Mouse (Mus musculus) ES-E14 (cell line): ENCODE results near the gene Gm973. TPM values are rescaled to one million over a fixed set of nuclear protein-coding genes. Genes with fewer than 3 reads are reported as not detected.

Source experiments
- DNase-seq: peaks from one replicate; pipeline ENCODE4 v3.0.0-alpha.2; 2013; ENCODE audit warnings: low read depth, low spot score
- H3K27ac ChIP-seq: 2 replicates; pipeline ENCODE4 v1.5.1; 2012; ENCODE audit warnings: low read depth, mild to moderate bottlenecking, low read length, moderate library complexity, mixed read lengths; ENCODE audit not compliant: poor library complexity, insufficient read depth, severe bottlenecking
- H3K36me3 ChIP-seq: 2 replicates; pipeline ENCODE4 v1.6.1; 2012; ENCODE audit warnings: mild to moderate bottlenecking, low read length, moderate library complexity, mixed read lengths; ENCODE audit not compliant: control insufficient read depth, poor library complexity, insufficient read depth, severe bottlenecking
- H3K4me1 ChIP-seq, 2 experiments: fragments of 150-350 bp in 1 of 2; sonication (generic) in 1 of 2; 2 replicates each; pipeline ENCODE4 v1.6.1; 2012; ENCODE audit warnings: low read length in 2 of 2, mild to moderate bottlenecking in 1 of 2, mixed read lengths in 1 of 2; ENCODE audit not compliant: control insufficient read depth in 2 of 2, insufficient read depth in 2 of 2, poor library complexity in 1 of 2
- H3K4me3 ChIP-seq, 2 experiments: fragments of 150-350 bp in 1 of 2; sonication (generic) in 1 of 2; 2 replicates each; pipeline ENCODE4 v1.5.1; 2012; ENCODE audit warnings: low read length in 2 of 2, low read depth in 1 of 2, mild to moderate bottlenecking in 1 of 2, mixed read lengths in 1 of 2; ENCODE audit not compliant: insufficient read depth in 1 of 2, poor library complexity in 1 of 2, severe bottlenecking in 1 of 2
- H3K9ac ChIP-seq: 2 replicates; pipeline ENCODE4 v1.6.1; 2012; ENCODE audit warnings: low read depth, mild to moderate bottlenecking, low read length, mixed read lengths; ENCODE audit not compliant: poor library complexity, insufficient read depth, severe bottlenecking
- H3K9me3 ChIP-seq: fragments of 150-350 bp; sonication (generic); 2 replicates; pipeline ENCODE4 v1.6.1; 2012; ENCODE audit warnings: low read depth, mild to moderate bottlenecking, low read length; ENCODE audit not compliant: control insufficient read depth, insufficient read depth
- CHD2 ChIP-seq: IDR thresholded peaks from 2 replicates; pipeline ENCODE4 v1.6.1; 2014; ENCODE audit warnings: mild to moderate bottlenecking, low read depth, low read length, inconsistent platforms
- HCFC1 ChIP-seq: IDR thresholded peaks from 2 replicates; pipeline ENCODE4 v1.6.1; 2012; ENCODE audit warnings: low read length, inconsistent platforms, borderline replicate concordance; ENCODE audit not compliant: insufficient read depth
- MAFK ChIP-seq: IDR thresholded peaks from 2 replicates; pipeline ENCODE4 v1.6.1; 2014; ENCODE audit warnings: mild to moderate bottlenecking, low read depth, low read length, inconsistent platforms; ENCODE audit not compliant: insufficient read depth
- ZC3H11A ChIP-seq: IDR thresholded peaks from 2 replicates; pipeline ENCODE4 v1.6.1; 2012; ENCODE audit warnings: low read depth, mild to moderate bottlenecking, inconsistent platforms, low read length, borderline replicate concordance
- ZNF384 ChIP-seq: IDR thresholded peaks from 2 replicates; pipeline ENCODE4 v1.6.1; 2012; ENCODE audit warnings: low read depth, low read length, inconsistent platforms
- in situ Hi-C, 2 experiments: fragments of 600-800 bp; cut with MboI; formaldehyde crosslinking; loops; one replicate each; pipeline ENCODE4 v1.15.1; 2025; ENCODE audit warnings: low sequenced_read_pairs in 2 of 2, inconsistent platforms in 1 of 2; ENCODE audit not compliant: unreplicated experiment in 2 of 2
- total RNA-seq: library from RNA; depleted of rRNA; stranded (reverse); fragments of 300-350 nt; gene quantifications from 2 replicates; pipeline ENCODE4 v1.2.3, GENCODE M21; 2012

Gene Gm973
- total RNA-seq, 1 experiment = 5.8 TPM

- Histone ChIP-seq H3K9me3 (no peaks in the 10 kb centered on the region), H3K9ac (no peak overlapping the region), H3K36me3 (no peaks in the 10 kb centered on the region), H3K4me3 (no peak overlapping the region), H3K4me1 (peaks cover 2 to 3% of the 10 kb centered on the region in 2 experiments; a peak in 1 of 4 replicates), H3K27ac (no peak overlapping the region)
- no peak for DNase-seq
- TF ChIP-seq ZC3H11A (no peak), ZNF384 (no peak), CHD2 (no peak), MAFK (no peak), HCFC1 (no peak)
- in situ Hi-C loops = no loop called here
Observed at GRCm38 (mm10) chr1:59571502-59571901, 55.4 kb downstream of the Gm973 start.

- in situ Hi-C loops = no loop called here
- DNase-seq = no peak
- no peaks in the 10 kb centered on the region for H3K36me3 ChIP-seq
- H3K4me1 ChIP-seq = peaks cover 2 to 3% of the 10 kb centered on the region in 2 experiments; a peak in 1 of 4 replicates
- TF ChIP-seq ZC3H11A = no peak
- TF ChIP-seq CHD2 = no peak
- TF ChIP-seq MAFK = no peak
- no peak for TF ChIP-seq ZNF384
- TF ChIP-seq HCFC1 = no peak
- no peak overlapping the region for H3K9ac ChIP-seq
- H3K4me3 ChIP-seq = no peak overlapping the region
- H3K27ac ChIP-seq = no peak overlapping the region
- H3K9me3 ChIP-seq = no peaks in the 10 kb centered on the region
Observed at GRCm38 (mm10) chr1:59573843-59574242, 57.8 kb downstream of the Gm973 start.

- Histone ChIP-seq H3K4me3 (no peak overlapping the region), H3K4me1 (peaks cover 2 to 4% of the 10 kb centered on the region in 2 experiments; a peak in 1 of 4 replicates), H3K9me3 (no peaks in the 10 kb centered on the region), H3K9ac (no peak overlapping the region), H3K36me3 (no peaks in the 10 kb centered on the region), H3K27ac (no peak overlapping the region)
- in situ Hi-C loops = no loop called here
- TF ChIP-seq HCFC1 = no peak
- TF ChIP-seq ZNF384 = no peak
- TF ChIP-seq ZC3H11A = no peak
- TF ChIP-seq CHD2 = no peak
- no peak for TF ChIP-seq MAFK
- DNase-seq = no peak
Observed at GRCm38 (mm10) chr1:59574262-59575187, 58.5 kb downstream of the Gm973 start.

- no peak for TF ChIP-seq HCFC1
- DNase-seq = no peak
- Histone ChIP-seq H3K9ac (no peak overlapping the region), H3K4me1 (peaks cover 2 to 11% of the 10 kb centered on the region in 2 experiments; a peak in 2 of 4 replicates), H3K27ac (no peak overlapping the region), H3K9me3 (no peaks in the 10 kb centered on the region), H3K4me3 (no peak overlapping the region), H3K36me3 (no peaks in the 10 kb centered on the region)
- in situ Hi-C loops = no loop called here
Observed at GRCm38 (mm10) chr1:59578770-59579169, 62.7 kb downstream of the Gm973 start.
